Mouse (Mus musculus): ENCODE results near the gene Rpl11. TPM values are rescaled to one million over a fixed set of nuclear protein-coding genes. Genes with fewer than 3 reads are reported as not detected.

Gene Rpl11
- polyA plus RNA-seq, 1 experiment = 1,270 TPM

- TF ChIP-seq CTCF (IDR thresholded peaks at IDR 0.05; ENCODE audit: control insufficient read depth, insufficient read depth, low read length) (no peak), POLR2A (IDR thresholded peaks at IDR 0.05; ENCODE audit: borderline replicate concordance, control insufficient read depth, low read depth, low read length) (no peak)
- Histone ChIP-seq H3K4me3 (replicated peaks; ENCODE audit: control insufficient read depth, low read depth, low read length) (no peak overlapping the region), H3K27ac (ENCODE audit: control insufficient read depth, insufficient read depth, low read depth, low read length, poor library complexity) (no peak overlapping the region), H3K4me1 (ENCODE audit: control insufficient read depth, insufficient read depth, low read length) (peaks cover 6% of the 10 kb centered on the region; the same call in 1 of the 2 replicates)
- WGBS = 86% methylated on average over 4 of the region's 4 CpGs
Observed at GRCm38 (mm10) chr4:136091346-136091745, 38.1 kb upstream of the Rpl11 start.

GRCm38 (mm10) chr4:136089748-136090583 lies 36.7 kb upstream of the Rpl11 start:
- no peak overlapping the region for H3K4me3 ChIP-seq (replicated peaks; ENCODE audit: control insufficient read depth, low read depth, low read length)
- peaks cover 6% of the 10 kb centered on the region; the same call in 1 of the 2 replicates for H3K4me1 ChIP-seq (ENCODE audit: control insufficient read depth, insufficient read depth, low read length)
- TF ChIP-seq CTCF (IDR thresholded peaks at IDR 0.05; ENCODE audit: control insufficient read depth, insufficient read depth, low read length) (no peak), POLR2A (IDR thresholded peaks at IDR 0.05; ENCODE audit: borderline replicate concordance, control insufficient read depth, low read depth, low read length) (no peak)
- 56% methylated on average over 11 of the region's 11 CpGs for WGBS
- peak overlapping the region; percentile 91 for H3K27ac ChIP-seq (ENCODE audit: control insufficient read depth, insufficient read depth, low read depth, low read length, poor library complexity)

- Histone ChIP-seq H3K27ac (ENCODE audit: control insufficient read depth, insufficient read depth, low read depth, low read length, poor library complexity) (peak overlapping the region; percentile 91), H3K4me3 (replicated peaks; ENCODE audit: control insufficient read depth, low read depth, low read length) (no peak overlapping the region)
- 38% methylated on average over 16 of the region's 16 CpGs for WGBS
Observed at GRCm38 (mm10) chr4:136088971-136089747, 35.9 kb upstream of the Rpl11 start.

GRCm38 (mm10) chr4:136088364-136088763 lies 35.1 kb upstream of the Rpl11 start:
- TF ChIP-seq POLR2A (IDR thresholded peaks at IDR 0.05; ENCODE audit: borderline replicate concordance, control insufficient read depth, low read depth, low read length) (no peak), CTCF (IDR thresholded peaks at IDR 0.05; ENCODE audit: control insufficient read depth, insufficient read depth, low read length) (no peak)
- 33% methylated on average over 5 of the region's 5 CpGs for WGBS
- Histone ChIP-seq H3K4me1 (ENCODE audit: control insufficient read depth, insufficient read depth, low read length) (peaks cover 6% of the 10 kb centered on the region; the same call in 1 of the 2 replicates), H3K4me3 (replicated peaks; ENCODE audit: control insufficient read depth, low read depth, low read length) (no peak overlapping the region), H3K27ac (ENCODE audit: control insufficient read depth, insufficient read depth, low read depth, low read length, poor library complexity) (peak overlapping the region; percentile 91)

More at GRCm38 (mm10) chr4:136088971-136089747, 35.9 kb upstream of the Rpl11 start:
- H3K4me1 ChIP-seq (ENCODE audit: control insufficient read depth, insufficient read depth, low read length) = peaks cover 6% of the 10 kb centered on the region; the same call in 1 of the 2 replicates
- TF ChIP-seq POLR2A (IDR thresholded peaks at IDR 0.05; ENCODE audit: borderline replicate concordance, control insufficient read depth, low read depth, low read length) (no peak), CTCF (IDR thresholded peaks at IDR 0.05; ENCODE audit: control insufficient read depth, insufficient read depth, low read length) (no peak)

GRCm38 (mm10) chr4:136087261-136087660 lies 34.0 kb upstream of the Rpl11 start:
- Histone ChIP-seq H3K4me3 (replicated peaks; ENCODE audit: control insufficient read depth, low read depth, low read length) (no peak overlapping the region), H3K4me1 (ENCODE audit: control insufficient read depth, insufficient read depth, low read length) (peaks cover 6% of the 10 kb centered on the region; the same call in 1 of the 2 replicates), H3K27ac (ENCODE audit: control insufficient read depth, insufficient read depth, low read depth, low read length, poor library complexity) (no peak overlapping the region)
- 85% methylated on average over 5 of the region's 5 CpGs for WGBS
- TF ChIP-seq POLR2A (IDR thresholded peaks at IDR 0.05; ENCODE audit: borderline replicate concordance, control insufficient read depth, low read depth, low read length) (no peak), CTCF (IDR thresholded peaks at IDR 0.05; ENCODE audit: control insufficient read depth, insufficient read depth, low read length) (no peak)

- H3K4me1 ChIP-seq (ENCODE audit: control insufficient read depth, insufficient read depth, low read length) = peaks cover 6% of the 10 kb centered on the region; the same call in 1 of the 2 replicates
- no peak overlapping the region for H3K27ac ChIP-seq (ENCODE audit: control insufficient read depth, insufficient read depth, low read depth, low read length, poor library complexity)
- TF ChIP-seq CTCF (IDR thresholded peaks at IDR 0.05; ENCODE audit: control insufficient read depth, insufficient read depth, low read length) (no peak), POLR2A (IDR thresholded peaks at IDR 0.05; ENCODE audit: borderline replicate concordance, control insufficient read depth, low read depth, low read length) (no peak)
- H3K4me3 ChIP-seq (replicated peaks; ENCODE audit: control insufficient read depth, low read depth, low read length) = no peak overlapping the region
- WGBS = 83% methylated on average over 11 of the region's 11 CpGs
Observed at GRCm38 (mm10) chr4:136084840-136085239, 31.6 kb upstream of the Rpl11 start.

- no peak for TF ChIP-seq POLR2A (IDR thresholded peaks at IDR 0.05; ENCODE audit: borderline replicate concordance, control insufficient read depth, low read depth, low read length)
- no peak for TF ChIP-seq CTCF (IDR thresholded peaks at IDR 0.05; ENCODE audit: control insufficient read depth, insufficient read depth, low read length)
- 76% methylated on average over 19 of the region's 19 CpGs for WGBS
- Histone ChIP-seq H3K27ac (ENCODE audit: control insufficient read depth, insufficient read depth, low read depth, low read length, poor library complexity) (no peak overlapping the region), H3K4me3 (replicated peaks; ENCODE audit: control insufficient read depth, low read depth, low read length) (no peak overlapping the region), H3K4me1 (ENCODE audit: control insufficient read depth, insufficient read depth, low read length) (peaks cover 6% of the 10 kb centered on the region; the same call in 1 of the 2 replicates)
Observed at GRCm38 (mm10) chr4:136083269-136084105, 30.3 kb upstream of the Rpl11 start.
